Mouse (Mus musculus) neural tube, embryonic 13.5 days (tissue): ENCODE results near the gene Klhl36. TPM values are rescaled to one million over a fixed set of nuclear protein-coding genes. Genes with fewer than 3 reads are reported as not detected.

Experiments used
- ATAC-seq: fragments of 200-750 bp; cut with Nextera tagmentation; 2 replicates; pipeline ENCODE4 v1.8.0; 2017; ENCODE audit warnings: low read depth, mild to moderate bottlenecking, moderate TSS enrichment, moderate library complexity
- H3K27ac ChIP-seq: fragments of 300-500 bp; sonication (generic); replicated peaks from 2 replicates; pipeline ENCODE4 v1.5.1; 2015; ENCODE audit warnings: moderate library complexity, mild to moderate bottlenecking, inconsistent platforms
- H3K27me3 ChIP-seq: fragments of 300-500 bp; sonication (generic); 2 replicates; pipeline ENCODE4 v1.6.1; 2015; ENCODE audit warnings: mild to moderate bottlenecking, inconsistent platforms
- H3K36me3 ChIP-seq: fragments of 300-500 bp; sonication (generic); 2 replicates; pipeline ENCODE4 v1.6.1; 2015; ENCODE audit warnings: mild to moderate bottlenecking, inconsistent platforms
- H3K4me1 ChIP-seq: fragments of 300-500 bp; sonication (generic); replicated peaks from 2 replicates; pipeline ENCODE4 v1.6.1; 2015; ENCODE audit warnings: inconsistent platforms
- H3K4me2 ChIP-seq: fragments of 300-500 bp; sonication (generic); 2 replicates; pipeline ENCODE4 v1.6.1; 2015; ENCODE audit warnings: inconsistent platforms, mild to moderate bottlenecking, moderate library complexity
- H3K4me3 ChIP-seq: fragments of 300-500 bp; sonication (generic); 2 replicates; pipeline ENCODE4 v1.5.1; 2015; ENCODE audit warnings: mild to moderate bottlenecking, inconsistent platforms
- H3K9ac ChIP-seq: fragments of 300-500 bp; sonication (generic); 2 replicates; pipeline ENCODE4 v1.6.1; 2015; ENCODE audit warnings: moderate library complexity, mild to moderate bottlenecking, inconsistent platforms
- H3K9me3 ChIP-seq: fragments of 300-500 bp; sonication (generic); 2 replicates; pipeline ENCODE4 v1.6.1; 2016; ENCODE audit warnings: inconsistent platforms
- WGBS: fragments of 180-500 bp; shearing (Covaris S2); methylation state at CpG from one replicate; pipeline ENCODE4 v1.1.7; 2015; 5-methylcytosine and 5-hydroxymethylcytosine counted together
- polyA plus RNA-seq: library from polyadenylated mRNA; unstranded; fragments of >200 nt; fragmentation: Nextera tagmentation; extraction: Ambion mirVana; gene quantifications from 2 replicates; pipeline ENCODE4 v1.2.1, GENCODE M21; 2015

Gene Klhl36
- polyA plus RNA-seq, 1 experiment from 2014 or later: 12.3 TPM

DNA sequence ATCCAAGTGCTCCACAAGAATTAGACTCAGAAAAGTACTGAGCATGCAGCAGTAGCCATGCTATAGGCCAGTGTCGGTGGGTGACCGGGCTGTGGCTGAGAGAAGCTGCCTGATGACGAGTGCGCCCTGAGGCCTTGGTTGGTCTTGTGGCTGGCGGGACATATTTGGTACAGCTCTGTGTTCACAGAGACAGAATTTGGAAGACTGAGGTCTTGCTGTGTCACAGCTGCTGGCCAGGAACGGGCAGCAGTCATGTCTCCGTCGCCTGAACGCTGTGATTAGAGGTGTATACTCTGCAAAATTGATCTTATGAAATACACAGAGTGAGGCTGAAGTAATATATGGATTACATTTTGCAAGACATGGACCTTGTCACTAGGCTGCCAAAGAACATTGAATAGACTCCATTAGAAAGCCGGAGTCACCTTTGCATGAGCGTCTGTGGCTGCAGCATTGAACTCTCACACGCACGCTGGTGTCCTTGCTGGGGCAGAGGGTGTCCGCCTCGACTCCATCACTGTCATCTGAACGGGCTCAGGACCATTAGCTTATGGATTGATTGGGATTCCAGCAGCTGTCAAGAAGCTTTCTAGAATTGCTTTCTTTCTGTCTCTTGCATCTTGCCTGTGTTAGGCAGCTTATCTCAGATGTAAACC is 54.3 kb downstream of the Klhl36 start:
- no peak overlapping the region for H3K27ac ChIP-seq
- 78% methylated on average over 16 of the region's 16 CpGs for WGBS
- no peak overlapping the region for H3K9ac ChIP-seq
- H3K4me2 ChIP-seq: no peak overlapping the region
- ATAC-seq: no peak
- H3K4me3 ChIP-seq: no peak overlapping the region
- no peaks in the 10 kb centered on the region for H3K27me3 ChIP-seq
- H3K4me1 ChIP-seq: peaks cover 56% of the 10 kb centered on the region
- H3K36me3 ChIP-seq: peaks cover 12% of the 10 kb centered on the region; the same call in 1 of the 2 replicates
- H3K9me3 ChIP-seq: no peaks in the 10 kb centered on the region

GRCm38 (mm10) chr8:119917415-119917814 is 55.3 kb downstream of the Klhl36 start:
- no peak overlapping the region for H3K27ac ChIP-seq
- no peaks in the 10 kb centered on the region for H3K27me3 ChIP-seq
- peaks cover 57% of the 10 kb centered on the region for H3K4me1 ChIP-seq
- peaks cover 12% of the 10 kb centered on the region; the same call in 1 of the 2 replicates for H3K36me3 ChIP-seq
- H3K4me3 ChIP-seq: no peak overlapping the region
- ATAC-seq: no peak
- 91% methylated on average over 3 of the region's 3 CpGs for WGBS
- no peaks in the 10 kb centered on the region for H3K9me3 ChIP-seq
- H3K9ac ChIP-seq: no peak overlapping the region
- no peak overlapping the region for H3K4me2 ChIP-seq

DNA sequence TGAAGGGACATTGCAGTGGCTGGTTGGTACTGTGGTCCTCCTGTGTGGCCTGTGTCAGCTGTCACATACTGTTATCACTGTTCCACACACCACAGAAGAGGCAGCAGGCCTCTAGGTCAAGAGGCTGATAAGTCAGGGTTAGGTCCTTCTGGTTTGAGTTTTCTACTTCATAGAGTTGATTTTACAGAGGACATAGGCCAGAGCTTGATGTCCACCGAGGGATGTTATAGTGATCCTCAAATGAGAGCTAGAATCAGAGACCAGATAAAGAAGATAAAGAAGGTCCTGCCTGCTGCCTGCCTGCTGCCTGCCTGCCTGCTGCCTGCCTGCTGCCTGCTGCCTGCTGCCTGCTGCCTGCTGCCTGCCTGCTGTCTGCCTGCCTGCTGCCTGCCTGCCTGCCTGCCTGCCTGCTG is 56.1 kb downstream of the Klhl36 start:
- 85% methylated on average over 1 of the region's 1 CpGs for WGBS
- Histone ChIP-seq H3K36me3 (peaks cover 12% of the 10 kb centered on the region; the same call in 1 of the 2 replicates), H3K9me3 (no peaks in the 10 kb centered on the region), H3K4me3 (no peak overlapping the region), H3K27ac (no peak overlapping the region), H3K4me1 (peaks cover 54% of the 10 kb centered on the region), H3K4me2 (no peak overlapping the region), H3K9ac (no peak overlapping the region), H3K27me3 (no peaks in the 10 kb centered on the region)
- no peak for ATAC-seq

GRCm38 (mm10) chr8:119923259-119923658 is 61.2 kb downstream of the Klhl36 start:
- Histone ChIP-seq H3K4me1 (peaks cover 36% of the 10 kb centered on the region), H3K27ac (no peak overlapping the region), H3K4me2 (no peak overlapping the region), H3K36me3 (0 out of 2 replicates have a peak, but pooled peaks cover 5% of the 10 kb centered on the region), H3K27me3 (no peaks in the 10 kb centered on the region), H3K9me3 (no peaks in the 10 kb centered on the region), H3K9ac (no peak overlapping the region), H3K4me3 (no peak overlapping the region)
- WGBS: 67% methylated on average over 5 of the region's 5 CpGs
- ATAC-seq: no peak

GRCm38 (mm10) chr8:119925428-119925827 is 63.4 kb downstream of the Klhl36 start:
- Histone ChIP-seq H3K4me2 (no peak overlapping the region), H3K27me3 (no peaks in the 10 kb centered on the region), H3K27ac (no peak overlapping the region), H3K9ac (no peak overlapping the region), H3K4me1 (peaks cover 44% of the 10 kb centered on the region), H3K36me3 (no peaks in the 10 kb centered on the region), H3K4me3 (no peak overlapping the region), H3K9me3 (no peaks in the 10 kb centered on the region)
- WGBS: 87% methylated on average over 4 of the region's 4 CpGs
- no peak for ATAC-seq

DNA sequence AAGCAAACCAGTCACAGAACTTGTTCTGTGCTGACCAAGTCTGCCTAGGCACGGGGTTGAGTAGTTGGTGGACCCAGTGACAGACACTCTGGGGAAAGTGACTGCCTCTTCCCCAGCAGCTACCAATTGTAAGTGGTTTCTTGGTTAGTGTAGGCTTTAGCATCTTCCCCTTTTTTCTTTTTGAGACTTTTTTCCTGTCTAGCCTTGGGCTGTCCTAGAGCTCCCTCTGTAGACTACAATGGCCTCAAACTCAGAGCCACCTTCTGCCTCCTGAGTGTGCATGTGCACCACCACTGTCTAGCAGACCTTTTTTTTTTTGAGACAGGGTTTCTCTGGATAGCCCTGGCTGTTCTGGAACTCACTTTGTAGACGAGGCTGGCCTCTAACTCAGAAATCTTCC is 64.4 kb downstream of the Klhl36 start:
- peaks cover 39% of the 10 kb centered on the region for H3K4me1 ChIP-seq
- no peak overlapping the region for H3K27ac ChIP-seq
- 89% methylated on average over 2 of the region's 2 CpGs for WGBS
- H3K9me3 ChIP-seq: no peaks in the 10 kb centered on the region
- no peaks in the 10 kb centered on the region for H3K27me3 ChIP-seq
- H3K9ac ChIP-seq: no peak overlapping the region
- H3K4me2 ChIP-seq: no peak overlapping the region
- ATAC-seq: no peak
- no peak overlapping the region for H3K4me3 ChIP-seq
- no peaks in the 10 kb centered on the region for H3K36me3 ChIP-seq

Other genes starting within 250 kb of the Klhl36 start
- not detected in 2 replicates for gene Adad2, start 249.5 kb upstream of the Klhl36 start, polyA plus RNA-seq
- gene Kcng4, start 226.6 kb upstream of the Klhl36 start, polyA plus RNA-seq: not detected in 2 replicates
- 2.8 and 3.4 TPM in 2 replicates for gene Wfdc1, start 195.9 kb upstream of the Klhl36 start, polyA plus RNA-seq
- 0.06 and 0.15 TPM in 2 replicates for gene Atp2c2, start 162.3 kb upstream of the Klhl36 start, polyA plus RNA-seq
- 9.8 and 14.6 TPM in 2 replicates for gene Tldc1, start 83.8 kb upstream of the Klhl36 start, polyA plus RNA-seq
- 121 and 123 TPM in 2 replicates for gene Cotl1, start 21.7 kb upstream of the Klhl36 start, polyA plus RNA-seq
- 116 and 125 TPM in 2 replicates for gene Usp10, start 48.1 kb downstream of the Klhl36 start, polyA plus RNA-seq
- gene Gm20388, start 48.6 kb downstream of the Klhl36 start, polyA plus RNA-seq: 0.27 TPM in 1 of 2 replicates, not detected in the other
- gene Crispld2, start 130.2 kb downstream of the Klhl36 start, polyA plus RNA-seq: 4.3 TPM in 2 replicates
- gene Zdhhc7, start 239.2 kb downstream of the Klhl36 start, polyA plus RNA-seq: 30.1 and 30.4 TPM in 2 replicates